Mouse (Mus musculus) G1E (cell line): ENCODE data around the gene Ncapg2. TPM values are rescaled to one million over a fixed set of nuclear protein-coding genes. Genes with fewer than 3 reads are reported as not detected.

Experiments used
- ATAC-seq: 2 replicates; pipeline ENCODE4 v1.8.0; 2016; ENCODE audit warnings: mild to moderate bottlenecking; ENCODE audit not compliant: insufficient number of reproducible peaks, poor library complexity, low FRiP score, severe bottlenecking; ENCODE audit errors: extremely low read depth
- DNase-seq: peaks from one replicate; pipeline ENCODE4 v3.0.0; 2012; ENCODE audit warnings: low spot score
- H3K27me3 ChIP-seq: 2 replicates; pipeline ENCODE4 v1.6.1; 2012; ENCODE audit warnings: mild to moderate bottlenecking, low read length, inconsistent platforms; ENCODE audit not compliant: insufficient read depth
- H3K36me3 ChIP-seq: replicated peaks from 2 replicates; pipeline ENCODE3; 2012; ENCODE audit warnings: mild to moderate bottlenecking, inconsistent platforms
- H3K4me1 ChIP-seq: 2 replicates; pipeline ENCODE4 v1.6.1; 2012; ENCODE audit warnings: low read depth, low read length, inconsistent platforms, mixed read lengths; ENCODE audit not compliant: insufficient read depth
- H3K4me3 ChIP-seq: 2 replicates; pipeline ENCODE4 v1.5.1; 2012; ENCODE audit warnings: low read depth, mild to moderate bottlenecking, inconsistent platforms, low read length, moderate library complexity, mixed read lengths
- H3K9me3 ChIP-seq: replicated peaks from 2 replicates; pipeline ENCODE4 v1.6.1; 2012; ENCODE audit warnings: inconsistent platforms
- CTCF ChIP-seq: IDR thresholded peaks from 2 replicates; pipeline ENCODE4 v1.5.1; 2012; ENCODE audit warnings: low read depth, low read length, inconsistent platforms, mixed read lengths
- GATA1 ChIP-seq: IDR thresholded peaks from 2 replicates; pipeline ENCODE4 v1.6.1; 2012; ENCODE audit warnings: borderline replicate concordance, low read length, inconsistent platforms, mixed read lengths
- GATA2 ChIP-seq: IDR thresholded peaks from 2 replicates; pipeline ENCODE4 v1.6.1; 2012; ENCODE audit warnings: low read depth, low read length, inconsistent platforms, borderline replicate concordance
- POLR2AphosphoS5 ChIP-seq: IDR thresholded peaks from 2 replicates; pipeline ENCODE4 v1.6.1; 2012; ENCODE audit warnings: low read depth, low read length, inconsistent platforms; ENCODE audit not compliant: insufficient replicate concordance
- TAL1 ChIP-seq: conservative IDR thresholded peaks from 2 replicates; pipeline ENCODE4 v1.6.1; 2012; ENCODE audit warnings: low read depth, low read length, inconsistent platforms, mixed read lengths
- polyA plus RNA-seq: library from polyadenylated mRNA; stranded (reverse); fragments of >175 nt; gene quantifications from 2 replicates; pipeline ENCODE4 v1.2.3, GENCODE M21; 2012
- total RNA-seq, 2 experiments: library from RNA; stranded (forward) in 1 of 2; stranded (reverse) in 1 of 2; fragments of 200-1000 nt in 1 of 2; fragments of >200 nt in 1 of 2; fragmentation: Nextera tagmentation in 1 of 2; gene quantifications; 2 replicates each; pipeline ENCODE4 v1.2.3; 2014 to 2017

Gene Ncapg2
- total and polyA plus RNA-seq, 3 experiments = 36.1 to 321 (median 179) TPM

DNA sequence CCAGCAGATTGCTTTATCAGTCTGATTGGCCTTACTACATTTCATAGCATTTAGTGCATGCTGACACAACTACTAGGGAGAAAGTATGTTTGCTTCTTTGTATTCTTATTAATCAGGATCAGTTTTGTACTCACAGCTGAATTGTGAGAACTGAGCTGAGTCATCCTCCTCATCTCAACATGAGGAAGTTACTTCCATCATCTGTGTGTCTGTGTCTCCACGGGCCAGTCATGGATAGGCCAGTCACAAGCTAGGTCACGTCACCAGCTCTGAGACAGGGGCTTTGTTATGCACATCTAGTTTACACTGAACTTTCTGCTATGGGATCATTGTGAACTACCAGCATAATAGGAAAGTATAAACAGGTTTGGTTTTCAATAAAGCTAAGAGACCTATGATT lies 28.5 kb downstream of the Ncapg2 start:
- Histone ChIP-seq H3K4me3 (no peak overlapping the region), H3K9me3 (no peaks in the 10 kb centered on the region), H3K27me3 (no peaks in the 10 kb centered on the region), H3K4me1 (no peaks in the 10 kb centered on the region), H3K36me3 (peaks cover 90% of the 10 kb centered on the region)
- DNase-seq (no peak), ATAC-seq (0 out of 2 replicates have a peak, but pooled peaks have one; percentile 29)
- no peak for TF ChIP-seq POLR2AphosphoS5

DNA sequence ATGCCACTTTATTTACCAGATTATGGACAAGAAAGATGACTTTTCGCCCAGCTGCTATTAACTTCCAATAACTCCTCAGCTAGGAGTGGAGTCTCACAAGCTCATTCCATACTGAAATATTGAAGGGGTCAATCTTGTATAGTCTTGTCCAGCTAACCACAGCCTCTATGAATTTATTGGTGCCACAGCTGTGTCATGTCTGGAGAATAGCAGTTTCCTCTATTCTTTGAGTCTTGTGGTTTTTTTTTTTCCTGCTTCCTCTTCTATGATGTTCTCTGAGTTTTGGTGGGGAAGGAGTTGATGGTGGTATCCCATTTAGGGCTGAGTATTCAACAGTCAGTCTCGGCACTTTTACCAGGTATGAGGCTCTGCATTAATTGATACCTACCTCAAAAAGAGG lies 30.0 kb downstream of the Ncapg2 start:
- DNase-seq (no peak), ATAC-seq (no peak)
- Histone ChIP-seq H3K27me3 (no peaks in the 10 kb centered on the region), H3K36me3 (peaks cover 90% of the 10 kb centered on the region), H3K4me1 (no peaks in the 10 kb centered on the region), H3K4me3 (no peak overlapping the region), H3K9me3 (no peaks in the 10 kb centered on the region)
- TF ChIP-seq CTCF (no peak), GATA1 (no peak), TAL1 (no peak), POLR2AphosphoS5 (no peak), GATA2 (no peak)

GRCm38 (mm10) chr12:116436125-116436524 lies 30.9 kb downstream of the Ncapg2 start:
- no peak for DNase-seq
- 0 out of 2 replicates have a peak, but pooled peaks have one; percentile 26 for ATAC-seq
- peaks cover 90% of the 10 kb centered on the region for H3K36me3 ChIP-seq

GRCm38 (mm10) chr12:116438591-116438990 lies 33.4 kb downstream of the Ncapg2 start:
- Histone ChIP-seq H3K4me3 (no peak overlapping the region), H3K9me3 (no peaks in the 10 kb centered on the region), H3K27me3 (no peaks in the 10 kb centered on the region), H3K36me3 (peaks cover 93% of the 10 kb centered on the region), H3K4me1 (peaks cover 6% of the 10 kb centered on the region; the same call in 1 of the 2 replicates)
- TF ChIP-seq GATA2 (no peak), POLR2AphosphoS5 (no peak), TAL1 (no peak), GATA1 (no peak), CTCF (no peak)
- ATAC-seq (no peak), DNase-seq (no peak)

More at GRCm38 (mm10) chr12:116436125-116436524, 30.9 kb downstream of the Ncapg2 start:
- H3K27me3 ChIP-seq = no peaks in the 10 kb centered on the region
- no peak overlapping the region for H3K4me3 ChIP-seq
- no peaks in the 10 kb centered on the region for H3K9me3 ChIP-seq
- 0 out of 2 replicates have a peak, but pooled peaks cover 4% of the 10 kb centered on the region for H3K4me1 ChIP-seq
- TF ChIP-seq GATA2 (no peak), CTCF (no peak), TAL1 (no peak), POLR2AphosphoS5 (no peak), GATA1 (no peak)

GRCm38 (mm10) chr12:116442184-116442583 lies 37.0 kb downstream of the Ncapg2 start:
- Histone ChIP-seq H3K27me3 (no peaks in the 10 kb centered on the region), H3K4me1 (peaks cover 6% of the 10 kb centered on the region; the same call in 1 of the 2 replicates), H3K36me3 (peaks cover 99% of the 10 kb centered on the region), H3K9me3 (no peaks in the 10 kb centered on the region), H3K4me3 (no peak overlapping the region)
- ATAC-seq = no peak
- no peak for TF ChIP-seq GATA1
- no peak for TF ChIP-seq CTCF
- no peak for TF ChIP-seq GATA2
- no peak for TF ChIP-seq POLR2AphosphoS5
- no peak for TF ChIP-seq TAL1
- no peak for DNase-seq

GRCm38 (mm10) chr12:116449536-116449935 lies 44.3 kb downstream of the Ncapg2 start:
- H3K4me3 ChIP-seq = no peak overlapping the region
- no peak for ATAC-seq
- no peaks in the 10 kb centered on the region for H3K9me3 ChIP-seq
- H3K36me3 ChIP-seq = peaks cover 80% of the 10 kb centered on the region
- no peaks in the 10 kb centered on the region for H3K27me3 ChIP-seq
- DNase-seq = no peak
- H3K4me1 ChIP-seq = no peaks in the 10 kb centered on the region
- TF ChIP-seq POLR2AphosphoS5 (no peak), GATA1 (no peak), TAL1 (no peak), CTCF (no peak), GATA2 (no peak)

DNA sequence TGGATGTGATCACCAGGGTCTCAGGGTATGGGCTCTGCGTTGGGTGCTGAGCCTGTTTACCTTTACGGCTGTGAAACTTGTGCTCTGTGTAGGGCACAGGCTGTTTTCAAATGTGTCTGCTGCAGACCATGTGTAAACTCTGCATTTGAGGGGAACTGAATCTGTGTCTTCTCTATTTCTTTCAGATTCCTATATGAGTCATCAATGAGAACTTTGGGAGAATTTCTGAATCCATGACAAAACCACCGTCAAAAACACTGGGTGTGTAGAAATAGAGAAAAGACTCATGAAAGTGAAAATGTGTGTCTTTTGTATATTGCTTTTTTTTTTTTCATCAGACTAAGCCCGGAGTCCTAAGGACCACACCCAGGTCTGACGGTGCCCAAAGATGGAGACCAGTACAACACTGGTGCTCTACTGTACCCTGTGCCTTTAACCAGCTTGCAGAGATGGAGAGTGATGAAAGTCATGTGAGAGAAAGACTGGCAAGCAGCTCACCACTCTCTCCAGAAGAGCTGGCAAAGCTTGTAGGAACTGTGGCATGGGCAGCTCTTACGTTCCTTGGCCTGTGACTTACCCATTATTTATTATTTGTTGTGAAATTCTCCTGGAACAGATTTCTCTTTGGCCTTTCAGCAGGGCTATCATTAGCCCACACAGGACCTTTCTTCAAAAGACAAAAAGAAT lies 55.3 kb downstream of the Ncapg2 start:
- no peaks in the 10 kb centered on the region for H3K9me3 ChIP-seq
- TF ChIP-seq GATA2 (no peak), POLR2AphosphoS5 (no peak), CTCF (no peak), GATA1 (no peak), TAL1 (no peak)
- no peak overlapping the region for H3K4me3 ChIP-seq
- peaks cover 80% of the 10 kb centered on the region for H3K36me3 ChIP-seq
- H3K27me3 ChIP-seq = no peaks in the 10 kb centered on the region
- no peaks in the 10 kb centered on the region for H3K4me1 ChIP-seq
- no peak for DNase-seq
- ATAC-seq = no peak
